Mouse (Mus musculus): ENCODE results near the gene Slit3.

Gene Slit3

GRCm38 (mm10) chr11:35305910-35306309 is 184.9 kb downstream of the Slit3 start:
- no peak for DNase-seq (ENCODE audit: low spot score)

DNA sequence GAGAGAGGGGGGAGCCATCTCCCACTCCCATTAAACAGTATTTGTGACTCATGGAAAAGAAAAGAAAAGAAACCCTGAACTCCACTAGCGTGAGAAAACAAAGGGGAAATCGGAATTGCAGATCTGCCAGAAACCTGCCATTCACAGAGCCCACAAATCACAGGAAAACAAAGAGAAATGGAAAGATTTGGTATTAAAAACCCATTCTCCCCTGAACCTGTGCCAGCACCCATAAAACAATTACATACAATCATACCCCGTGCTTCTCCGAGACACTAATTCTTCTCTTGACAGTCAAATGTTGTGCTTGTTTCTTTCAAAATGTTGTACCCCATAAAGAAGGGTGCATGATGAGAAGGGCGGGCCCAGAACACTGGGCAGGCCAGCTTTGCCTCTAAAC is 185.9 kb downstream of the Slit3 start:
- no peak for DNase-seq (ENCODE audit: low spot score)

DNA sequence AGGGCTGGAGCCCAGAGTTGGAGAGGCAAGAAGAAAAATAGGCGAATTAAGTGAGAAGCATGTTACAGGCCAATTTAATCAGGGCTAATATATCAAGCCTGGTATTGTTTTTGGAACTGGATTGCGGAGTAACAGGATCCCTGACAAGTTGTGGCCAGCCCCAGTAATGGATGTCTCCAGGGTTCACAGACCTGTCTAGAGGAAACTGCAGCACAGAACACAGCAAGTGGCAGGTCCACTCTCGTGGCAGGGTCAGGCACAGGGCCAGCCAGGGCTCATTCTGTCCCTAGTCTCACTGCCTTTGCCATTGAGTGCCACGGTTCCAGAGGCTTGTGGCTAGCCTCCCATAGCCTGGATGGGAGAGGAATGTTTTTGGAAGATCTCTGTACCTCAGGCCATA is 187.0 kb downstream of the Slit3 start:
- no peak for DNase-seq (ENCODE audit: low spot score)

- no peak for DNase-seq (ENCODE audit: low spot score)
These were observed 194.5 kb downstream of the Slit3 start for GRCm38 (mm10) chr11:35315449-35316028.

GRCm38 (mm10) chr11:35317221-35317620 is 196.2 kb downstream of the Slit3 start:
- no peak for DNase-seq (ENCODE audit: low spot score)

DNA sequence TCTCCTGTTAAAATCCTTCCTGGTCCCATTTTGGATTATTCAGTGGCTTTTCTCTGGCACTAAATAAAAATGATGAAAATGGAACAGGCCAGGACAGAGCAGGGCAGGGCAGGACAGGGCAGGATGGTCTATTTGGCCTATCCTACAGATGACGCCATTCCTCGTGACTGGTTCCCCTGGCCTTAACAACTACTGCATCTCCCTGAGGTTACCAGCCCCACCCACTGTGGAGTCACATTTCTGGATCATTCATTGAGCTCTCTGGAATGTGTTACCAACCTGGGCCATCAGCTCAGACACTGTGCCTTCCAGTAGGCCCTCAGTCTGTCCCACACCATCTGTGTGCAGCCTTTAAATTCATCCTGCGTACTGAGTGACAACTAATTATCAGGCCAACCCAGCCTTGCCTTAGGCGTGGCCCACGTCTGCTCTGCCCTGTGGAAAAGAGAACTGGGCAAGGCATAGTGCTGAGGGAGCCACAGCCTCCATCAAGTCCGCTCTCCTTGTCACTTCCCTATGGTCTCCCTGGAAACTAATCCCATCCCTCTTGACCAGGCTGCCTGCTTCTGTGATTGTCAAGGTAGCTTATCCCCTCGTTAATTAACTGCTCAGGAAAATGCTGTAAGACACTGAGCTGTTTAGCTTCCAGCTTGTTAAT is 196.9 kb downstream of the Slit3 start:
- no peak for DNase-seq (ENCODE audit: low spot score)

GRCm38 (mm10) chr11:35318433-35319020 is 197.5 kb downstream of the Slit3 start:
- no peak for DNase-seq (ENCODE audit: low spot score)

DNA sequence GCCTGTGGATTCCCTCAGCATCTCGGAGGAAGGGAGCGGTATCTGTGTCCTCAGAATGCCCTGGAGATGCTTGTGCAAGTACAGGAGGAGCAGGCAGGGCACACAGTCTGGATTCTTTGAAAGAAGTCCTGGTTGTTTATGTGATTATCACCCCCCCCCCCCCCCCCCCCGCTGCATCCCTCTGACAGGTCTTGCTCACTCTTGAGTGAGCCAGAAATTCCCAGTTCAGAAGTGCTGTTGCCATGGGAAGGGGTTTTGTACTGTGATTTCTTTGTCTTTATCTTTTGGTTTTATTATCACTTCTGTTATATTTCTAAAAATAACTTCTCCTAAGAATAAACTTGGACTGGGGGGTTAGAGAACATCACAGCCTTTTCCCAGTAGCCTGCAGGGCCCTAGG is 199.5 kb downstream of the Slit3 start:
- no peak for DNase-seq (ENCODE audit: low spot score)

- no peak for DNase-seq (ENCODE audit: low spot score)
These were observed 203.4 kb downstream of the Slit3 start for GRCm38 (mm10) chr11:35324397-35324796.

DNA sequence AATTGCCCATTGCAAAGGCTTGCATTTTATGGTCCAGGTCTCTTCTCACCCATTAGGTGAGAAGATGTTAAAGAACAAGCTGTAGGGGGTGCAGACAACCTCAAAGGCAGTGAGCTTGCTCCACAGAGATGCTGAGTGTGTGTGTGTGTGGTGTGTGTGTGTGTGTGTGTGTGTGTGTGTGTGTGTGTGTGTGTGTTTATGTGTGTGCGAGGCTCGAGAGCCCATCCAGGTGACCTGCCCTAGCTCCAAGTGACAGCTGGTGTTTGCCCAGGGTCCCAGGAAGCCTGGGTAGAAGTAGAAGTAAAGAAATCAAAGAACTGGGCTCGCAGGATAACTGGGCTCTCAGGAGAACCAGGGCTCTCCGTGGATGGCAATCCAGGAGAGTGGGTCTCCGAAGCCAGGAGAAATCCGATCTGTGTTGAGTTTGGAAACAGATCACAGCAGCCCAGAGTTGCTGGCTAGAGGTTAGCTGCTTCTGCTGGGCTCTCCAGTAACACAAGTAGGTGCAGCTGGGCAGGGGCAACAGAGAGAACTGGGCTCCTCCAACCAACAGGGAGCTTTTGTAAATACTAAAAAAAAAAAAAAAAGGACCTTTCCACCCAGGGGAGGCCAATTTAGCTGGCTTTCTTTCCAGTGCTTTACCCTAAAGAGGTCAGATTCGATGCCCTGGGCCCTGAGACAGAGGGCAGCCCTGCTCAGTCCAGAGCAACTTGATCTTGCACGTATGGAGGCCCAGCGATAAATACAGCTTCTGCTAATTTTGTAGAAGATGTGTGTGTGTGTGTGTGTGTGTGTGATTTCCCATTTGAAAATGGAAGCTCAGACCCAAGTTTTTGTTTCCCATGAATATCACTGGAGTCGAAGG is 204.3 kb downstream of the Slit3 start:
- no peak for DNase-seq (ENCODE audit: low spot score)

- DNase-seq (ENCODE audit: low spot score), result no peak
These were observed 205.3 kb downstream of the Slit3 start for GRCm38 (mm10) chr11:35326346-35326745.

GRCm38 (mm10) chr11:35327899-35328298 is 206.9 kb downstream of the Slit3 start:
- DNase-seq (ENCODE audit: low spot score), result no peak

DNA sequence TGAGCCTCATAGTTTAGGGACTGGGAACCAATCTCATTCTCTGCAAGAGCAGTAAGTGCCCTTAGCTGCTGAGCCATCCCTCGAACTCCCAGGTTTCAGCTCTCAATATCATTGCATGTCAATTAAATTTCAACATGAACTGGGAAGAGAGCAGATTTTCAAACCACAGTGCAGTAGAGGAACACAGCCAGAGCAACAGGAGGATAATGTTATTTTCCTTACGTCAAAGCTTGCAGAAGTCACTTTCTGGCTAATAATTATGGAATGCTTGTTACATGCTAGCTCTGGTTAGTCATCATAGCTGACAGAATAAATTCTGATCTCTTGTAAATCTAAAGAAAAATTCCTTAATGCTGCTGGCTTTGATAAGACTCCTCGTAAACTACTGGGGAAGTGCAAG is 210.5 kb downstream of the Slit3 start:
- no peak for DNase-seq (ENCODE audit: low spot score)

DNA sequence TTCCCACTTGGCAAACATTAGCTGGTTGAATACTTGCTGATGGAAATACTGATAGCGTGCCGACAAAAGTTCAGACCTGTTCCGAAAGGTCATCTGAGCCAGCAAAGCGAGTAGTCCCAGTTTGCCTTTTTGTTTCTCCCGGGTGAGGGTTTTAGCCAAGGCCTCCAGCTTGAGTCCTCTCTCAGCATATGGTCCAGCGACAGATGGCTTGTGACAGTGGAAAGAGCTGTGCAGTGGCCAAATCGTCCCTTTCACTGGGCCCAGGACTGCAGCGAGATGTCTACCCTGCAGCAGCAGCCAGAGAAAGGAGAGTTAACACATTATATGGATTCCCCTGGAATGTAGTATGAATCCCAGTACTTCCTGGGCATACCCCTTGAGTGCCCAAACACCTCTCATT is 215.5 kb downstream of the Slit3 start:
- DNase-seq (ENCODE audit: low spot score), result no peak

GRCm38 (mm10) chr11:35337493-35337892 is 216.5 kb downstream of the Slit3 start:
- no peak for DNase-seq (ENCODE audit: low spot score)

GRCm38 (mm10) chr11:35337927-35338819 is 217.1 kb downstream of the Slit3 start:
- DNase-seq (ENCODE audit: low spot score), result no peak

DNA sequence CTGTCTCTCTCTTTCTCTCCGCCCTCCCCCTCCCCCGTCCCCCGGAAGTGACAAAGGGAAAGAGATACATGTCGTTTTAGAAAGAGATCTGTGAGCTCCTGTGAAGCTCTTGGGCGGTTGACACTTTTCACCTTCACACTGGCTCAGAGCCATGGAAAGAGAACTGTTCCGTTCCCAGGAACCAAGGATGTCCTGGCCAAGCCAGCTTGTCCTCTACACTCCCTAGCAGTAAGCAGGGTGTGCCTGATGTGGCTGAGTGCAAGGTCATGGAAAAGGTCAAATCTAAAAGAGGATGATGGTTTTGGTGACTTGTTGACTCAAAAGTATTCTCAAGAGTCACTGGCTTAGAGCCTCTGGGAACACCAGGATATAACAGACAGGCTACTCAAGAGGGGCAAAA is 219.7 kb downstream of the Slit3 start:
- no peak for DNase-seq (ENCODE audit: low spot score)

- no peak for DNase-seq (ENCODE audit: low spot score)
These were observed 221.5 kb downstream of the Slit3 start for GRCm38 (mm10) chr11:35342486-35342885.

- no peak for DNase-seq (ENCODE audit: low spot score)
These were observed 224.9 kb downstream of the Slit3 start for GRCm38 (mm10) chr11:35345696-35346480.

DNA sequence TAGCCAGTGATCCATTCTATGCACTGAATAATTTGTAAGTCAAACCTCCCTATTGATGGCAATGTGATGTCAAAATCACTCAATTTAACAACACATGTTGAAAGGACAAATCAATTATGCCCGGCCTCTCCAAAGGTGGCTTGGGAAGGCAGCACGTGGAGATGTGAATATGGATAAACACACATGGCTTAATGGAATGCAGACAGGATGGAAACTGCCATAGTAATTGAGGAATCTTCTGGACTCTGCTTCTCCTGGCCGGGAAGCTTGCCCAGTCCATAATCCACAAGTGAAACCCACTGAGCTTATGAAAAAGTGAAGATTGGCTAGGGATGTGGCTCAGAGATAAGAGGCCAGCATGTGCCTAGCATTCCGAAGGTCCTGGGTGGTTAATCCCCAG is 227.1 kb downstream of the Slit3 start:
- DNase-seq (ENCODE audit: low spot score), result no peak

GRCm38 (mm10) chr11:35350968-35351367 is 229.9 kb downstream of the Slit3 start:
- no peak for DNase-seq (ENCODE audit: low spot score)
